8 mouse cellular contexts compared by ENCODE assay signal in the genomic region with DNA sequence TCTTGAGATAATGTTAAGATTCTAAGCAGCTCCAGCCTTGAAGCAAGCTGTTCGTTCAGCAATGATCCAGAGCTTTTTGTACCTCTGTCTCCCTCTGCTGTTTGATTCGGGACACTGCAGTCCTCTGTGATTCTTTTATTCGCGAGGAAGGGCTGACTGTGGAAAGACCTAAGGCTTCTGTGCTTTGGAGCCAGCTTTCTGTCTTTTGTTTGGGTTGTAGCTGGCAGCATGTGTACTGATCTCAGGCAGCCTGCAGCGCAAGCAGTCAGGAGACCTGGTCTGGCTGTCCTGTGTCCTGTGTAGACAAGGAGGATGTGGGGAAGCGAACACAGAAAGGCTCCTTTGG. TPM values are rescaled to one million over a fixed set of nuclear protein-coding genes. Genes with fewer than 3 reads are reported as not detected.
A peak's percentile ranks its signal among the peaks of the same experiment; 100 is the strongest.
DNase-seq lines count a peak whose midpoint lies in the region; ATAC-seq lines count a peak whose summit lies in the region.

No protein-coding gene starts in this region.

- ATAC-seq in forebrain, embryonic 16.5 days, result peak; percentile 84
- ATAC-seq in neutrophil, adult 5-6 weeks (ENCODE audit: extremely low read depth, insufficient number of reproducible peaks, low FRiP score, poor library complexity, severe bottlenecking), result peak; percentile 85

- H3K9me3 ChIP-seq in forebrain, embryonic 16.5 days (ENCODE audit: control insufficient read depth, low read length), result no peaks in the 10 kb centered on the region

- WGBS in forebrain, embryonic 16.5 days, result 3% methylated on average over 6 of the region's 6 CpGs

- no peaks in the 10 kb centered on the region for H3K36me3 ChIP-seq in forebrain, embryonic 16.5 days (ENCODE audit: control insufficient read depth, insufficient read depth)

- H3K9ac ChIP-seq in forebrain, embryonic 16.5 days (replicated peaks; ENCODE audit: low read depth, low read length), result 0 out of 2 replicates have a peak overlapping the region, but pooled peaks have one; percentile 38

- no peak overlapping the region for H3K27ac ChIP-seq in forebrain, embryonic 16.5 days (ENCODE audit: low read length)

- peaks cover 8% of the 10 kb centered on the region for H3K4me1 ChIP-seq in forebrain, embryonic 16.5 days (replicated peaks; ENCODE audit: control insufficient read depth, insufficient read depth, low read length)

- no peaks in the 10 kb centered on the region for H3K27me3 ChIP-seq in forebrain, embryonic 16.5 days (replicated peaks; ENCODE audit: control insufficient read depth, insufficient read depth, low read length)

- peak; percentile 84 for DNase-seq in ES-CJ7 (ENCODE audit: low read depth, low spot score)
- DNase-seq in cerebellum, adult 11-12 months, result peak; percentile 70
- DNase-seq in heart, postnatal 36 days, result peak; percentile 73 to 78
- DNase-seq in layer of hippocampus, adult 18-20 months (ENCODE audit: low spot score in 2 of 2), result peak; percentile 73 to 92
- DNase-seq in lung, adult 18-20 months, result peak; percentile 71 to 75
- DNase-seq in thymus, adult 18-20 months, result peak; percentile 24 to 48

- intact Hi-C loops in heart, postnatal 36 days (cut with DNase I), result loop anchor here (5.0 kb wide), 1 partner anchor 146 kb away; no protein-coding TSS in a partner anchor

- peak overlapping the region; percentile 87 for H3K4me2 ChIP-seq in forebrain, embryonic 16.5 days (ENCODE audit: low read length)

- H3K4me3 ChIP-seq in forebrain, embryonic 16.5 days (replicated peaks; ENCODE audit: low read length), result peak overlapping the region; percentile 44

RNA-seq across cellular contexts. Expression of a gene that starts 19.6 kb away (rescaled TPM):
- 0.12 and 0.28 TPM in 2 replicates for polyA plus RNA-seq in forebrain, embryonic 16.5 days (2015; fragmentation: Nextera tagmentation; extraction: Ambion mirVana)
- total RNA-seq in heart, postnatal 36 days (2021), result not detected
- total RNA-seq in layer of hippocampus, adult 18-20 months (2021), result under 1 TPM; 0.18 to 0.27 TPM
- total RNA-seq in neutrophil, adult 5-6 weeks (2017), result not detected in 2 replicates

RNA-seq across cellular contexts. Expression of a gene that starts 49.9 kb away (rescaled TPM):
- polyA plus RNA-seq in forebrain, embryonic 16.5 days (2015; fragmentation: Nextera tagmentation; extraction: Ambion mirVana), result not detected in 2 replicates
- total RNA-seq in heart, postnatal 36 days (2021), result not detected
- total RNA-seq in layer of hippocampus, adult 18-20 months (2021), result not detected
- not detected in 2 replicates for total RNA-seq in neutrophil, adult 5-6 weeks (2017)

RNA-seq across cellular contexts. Expression of a gene that starts 58.4 kb away (rescaled TPM):
- 47.8 and 51.0 TPM in 2 replicates for polyA plus RNA-seq in forebrain, embryonic 16.5 days (2015; fragmentation: Nextera tagmentation; extraction: Ambion mirVana)
- 10 to 100 TPM; 28.4 to 28.9 TPM for total RNA-seq in heart, postnatal 36 days (2021)
- 10 to 100 TPM; 42.6 to 46.1 TPM for total RNA-seq in layer of hippocampus, adult 18-20 months (2021)
- total RNA-seq in neutrophil, adult 5-6 weeks (2017), result 18.7 and 20.3 TPM in 2 replicates
